Mouse (Mus musculus) neural tube, embryonic 14.5 days (tissue): ENCODE data around the gene Pik3c2g. TPM values are rescaled to one million over a fixed set of nuclear protein-coding genes. Genes with fewer than 3 reads are reported as not detected.
A peak's percentile ranks its signal among the peaks of the same experiment; 100 is the strongest.

Experiments
- ATAC-seq: fragments of 200-750 bp; cut with Nextera tagmentation; 2 replicates; pipeline ENCODE4 v1.8.0; 2017; ENCODE audit warnings: low read depth, mild to moderate bottlenecking, moderate TSS enrichment, moderate library complexity
- H3K27ac ChIP-seq: fragments of 300-500 bp; sonication (generic); 2 replicates; pipeline ENCODE4 v1.5.1; 2014; ENCODE audit warnings: low read depth, mild to moderate bottlenecking, control low read depth, low read length, moderate library complexity, mixed read lengths
- H3K27me3 ChIP-seq: fragments of 300-500 bp; sonication (generic); 2 replicates; pipeline ENCODE4 v1.6.1; 2014; ENCODE audit warnings: low read length; ENCODE audit not compliant: control insufficient read depth, insufficient read depth
- H3K36me3 ChIP-seq: fragments of 300-500 bp; sonication (generic); 2 replicates; pipeline ENCODE4 v1.6.1; 2014; ENCODE audit warnings: low read length, mixed read lengths; ENCODE audit not compliant: control insufficient read depth, insufficient read depth
- H3K4me1 ChIP-seq: fragments of 300-500 bp; sonication (generic); 2 replicates; pipeline ENCODE4 v1.6.1; 2014; ENCODE audit warnings: low read length; ENCODE audit not compliant: control insufficient read depth, insufficient read depth
- H3K4me2 ChIP-seq: fragments of 300-500 bp; sonication (generic); 2 replicates; pipeline ENCODE4 v1.6.1; 2014; ENCODE audit warnings: mild to moderate bottlenecking, low read depth, low read length, control low read depth
- H3K4me3 ChIP-seq: fragments of 300-500 bp; sonication (generic); 2 replicates; pipeline ENCODE4 v1.5.1; 2014; ENCODE audit warnings: low read depth, low read length, control low read depth, mixed read lengths
- H3K9ac ChIP-seq: fragments of 300-500 bp; sonication (generic); replicated peaks from 2 replicates; pipeline ENCODE4 v1.6.1; 2014; ENCODE audit warnings: low read depth, mild to moderate bottlenecking, control low read depth, low read length, mixed read lengths
- H3K9me3 ChIP-seq: fragments of 300-500 bp; sonication (generic); 2 replicates; pipeline ENCODE4 v1.6.1; 2016; ENCODE audit warnings: low read length; ENCODE audit not compliant: control insufficient read depth
- WGBS: fragments of 180-500 bp; shearing (Covaris S2); extraction: QIAGEN DNeasy Blood & Tissue Kit; methylation state at CpG from one replicate; pipeline ENCODE4 v1.1.7; 2014; 5-methylcytosine and 5-hydroxymethylcytosine counted together
- polyA plus RNA-seq: library from polyadenylated mRNA; unstranded; fragments of >200 nt; fragmentation: Nextera tagmentation; extraction: Ambion mirVana; gene quantifications from 2 replicates; pipeline ENCODE4 v1.2.1, GENCODE M21; 2014

Pik3c2g gene
- polyA plus RNA-seq, 1 experiment from 2014 or later = 0.29 TPM

DNA sequence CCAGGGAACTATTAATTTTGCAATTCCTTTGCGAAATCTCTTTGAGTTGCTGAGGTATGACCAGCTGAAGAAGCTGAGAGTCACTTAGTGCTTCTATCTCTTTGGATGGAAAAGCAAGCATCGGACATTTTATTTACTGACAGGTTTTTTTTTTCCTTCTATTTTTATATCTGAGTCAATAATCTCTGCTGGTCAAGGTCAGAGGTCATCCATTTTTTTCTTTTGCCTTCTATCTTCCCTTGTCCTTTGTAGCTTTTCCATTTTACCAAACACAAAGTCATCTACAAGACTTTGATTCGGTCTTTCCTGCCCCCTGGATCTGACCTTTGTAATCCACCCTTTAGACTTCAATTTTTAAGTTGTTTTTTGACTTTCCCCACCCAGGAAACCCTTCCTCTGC lies 262.9 kb downstream of the Pik3c2g start:
- Histone ChIP-seq H3K27ac (no peak overlapping the region), H3K4me1 (no peaks in the 10 kb centered on the region), H3K36me3 (no peaks in the 10 kb centered on the region), H3K4me3 (no peak overlapping the region), H3K9ac (no peak overlapping the region), H3K27me3 (no peaks in the 10 kb centered on the region), H3K9me3 (no peaks in the 10 kb centered on the region), H3K4me2 (no peak overlapping the region)
- 84% methylated on average over 3 of the region's 3 CpGs for WGBS
- ATAC-seq = no peak

DNA sequence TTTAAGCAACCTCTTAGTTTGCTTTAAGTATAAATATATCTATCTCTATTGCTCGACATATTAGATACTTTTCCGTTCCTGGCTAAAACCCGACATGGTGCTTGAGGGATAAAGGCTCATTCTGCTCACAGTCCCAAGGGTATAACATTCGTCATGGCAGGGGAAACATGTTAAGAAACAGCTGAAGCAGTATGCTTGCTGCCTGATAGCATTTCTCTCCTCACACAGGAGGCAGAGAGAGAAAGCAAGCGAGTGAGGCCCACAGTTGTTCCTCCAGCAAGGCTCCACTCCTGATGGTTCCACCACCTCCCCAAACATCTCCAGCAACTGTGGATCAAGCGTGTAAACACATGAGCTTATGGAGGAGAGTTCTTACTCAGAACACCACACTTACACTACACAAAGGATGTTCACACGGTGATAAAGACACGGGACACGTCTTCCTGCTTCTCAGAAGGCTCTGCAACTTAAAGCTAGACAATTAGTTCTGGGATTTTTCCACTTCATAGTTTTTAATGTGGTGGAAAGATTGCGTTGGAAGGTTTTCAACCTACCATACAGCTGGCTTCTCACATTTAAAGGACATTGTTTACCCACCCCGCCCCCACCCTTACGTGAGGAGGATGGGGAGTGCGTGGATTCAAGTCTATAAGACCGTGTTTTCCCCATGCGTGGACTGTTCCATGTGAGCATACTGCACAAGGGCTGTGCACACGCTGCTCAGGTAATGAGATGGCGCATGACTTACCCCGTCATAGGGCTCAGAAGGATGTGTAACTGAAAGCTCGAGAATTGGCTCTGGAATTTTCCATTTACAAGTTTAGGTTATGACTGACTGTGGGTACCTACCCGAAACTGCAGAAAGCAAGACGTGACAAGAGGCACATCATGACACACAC lies 264.9 kb downstream of the Pik3c2g start:
- Histone ChIP-seq H3K27me3 (no peaks in the 10 kb centered on the region), H3K4me3 (no peak overlapping the region), H3K9ac (no peak overlapping the region), H3K4me2 (no peak overlapping the region), H3K4me1 (no peaks in the 10 kb centered on the region), H3K27ac (no peak overlapping the region), H3K36me3 (no peaks in the 10 kb centered on the region), H3K9me3 (no peaks in the 10 kb centered on the region)
- no peak for ATAC-seq
- 90% methylated on average over 21 of the region's 21 CpGs for WGBS

DNA sequence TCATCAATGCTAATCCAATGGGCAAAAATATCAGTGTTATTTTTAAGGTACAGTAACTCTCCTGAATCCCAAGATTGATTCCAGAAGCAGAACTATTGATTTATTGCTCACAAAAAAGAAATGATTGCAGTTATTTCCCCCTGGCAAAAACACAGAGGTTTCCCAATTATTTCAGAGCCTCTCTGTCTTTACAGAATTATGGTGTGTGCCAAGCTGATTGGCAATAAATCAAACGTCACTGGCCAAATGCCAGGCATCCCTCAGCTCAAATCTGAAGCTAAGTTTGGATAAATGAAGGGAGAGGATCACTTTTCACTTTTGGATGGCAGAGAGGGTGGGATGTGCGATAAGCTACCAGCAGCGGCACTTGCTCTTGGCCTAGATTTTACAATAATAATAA lies 265.8 kb downstream of the Pik3c2g start:
- H3K4me2 ChIP-seq = no peak overlapping the region
- no peak overlapping the region for H3K4me3 ChIP-seq
- no peaks in the 10 kb centered on the region for H3K36me3 ChIP-seq
- H3K27ac ChIP-seq = no peak overlapping the region
- no peaks in the 10 kb centered on the region for H3K27me3 ChIP-seq
- no peaks in the 10 kb centered on the region for H3K4me1 ChIP-seq
- H3K9ac ChIP-seq = no peak overlapping the region
- no peaks in the 10 kb centered on the region for H3K9me3 ChIP-seq
- no peak for ATAC-seq
- 84% methylated on average over 3 of the region's 3 CpGs for WGBS

DNA sequence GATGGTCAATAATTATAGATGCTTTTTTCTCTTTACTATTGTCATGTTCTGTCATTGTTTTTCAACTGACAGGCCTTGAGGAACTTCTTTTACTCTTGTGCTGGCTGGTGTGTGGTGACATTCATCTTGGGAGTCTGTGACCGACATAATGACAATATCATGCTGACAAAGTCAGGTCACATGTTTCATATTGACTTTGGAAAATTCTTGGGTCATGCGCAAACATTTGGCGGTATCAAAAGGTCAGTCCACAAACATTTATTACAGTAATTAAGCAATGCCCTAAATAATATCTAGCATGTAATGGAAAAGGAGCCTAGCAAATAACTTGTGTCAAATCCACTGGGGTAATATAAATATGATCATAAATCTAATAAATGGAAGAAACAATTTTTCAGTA lies 273.1 kb downstream of the Pik3c2g start:
- Histone ChIP-seq H3K4me1 (no peaks in the 10 kb centered on the region), H3K27ac (no peak overlapping the region), H3K36me3 (no peaks in the 10 kb centered on the region), H3K27me3 (no peaks in the 10 kb centered on the region), H3K9ac (no peak overlapping the region), H3K9me3 (no peaks in the 10 kb centered on the region), H3K4me3 (no peak overlapping the region), H3K4me2 (no peak overlapping the region)
- ATAC-seq = no peak
- 79% methylated on average over 3 of the region's 3 CpGs for WGBS

DNA sequence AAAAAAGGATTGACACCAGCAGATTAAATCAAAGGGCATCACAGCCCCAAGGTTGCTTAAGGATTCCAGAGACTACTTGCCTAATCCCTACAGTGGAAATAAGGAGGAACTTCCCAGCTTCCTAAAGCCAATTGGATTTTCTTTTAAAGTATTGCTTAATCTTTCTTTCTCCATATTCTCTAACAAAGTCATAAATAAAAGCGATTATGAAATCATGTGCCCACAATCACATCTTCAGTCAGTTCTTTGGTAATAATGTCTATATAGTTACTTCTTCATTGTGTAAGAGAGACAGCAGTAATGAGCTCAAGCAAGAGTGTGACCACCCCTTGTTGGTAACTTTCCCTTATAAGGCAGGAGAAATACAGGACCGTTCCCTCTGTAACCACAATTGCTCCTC lies 274.5 kb downstream of the Pik3c2g start:
- ATAC-seq = no peak
- H3K4me1 ChIP-seq = no peaks in the 10 kb centered on the region
- no peak overlapping the region for H3K27ac ChIP-seq
- no peak overlapping the region for H3K9ac ChIP-seq
- no peaks in the 10 kb centered on the region for H3K9me3 ChIP-seq
- WGBS = 93% methylated on average over 2 of the region's 2 CpGs
- H3K4me3 ChIP-seq = no peak overlapping the region
- no peaks in the 10 kb centered on the region for H3K36me3 ChIP-seq
- no peaks in the 10 kb centered on the region for H3K27me3 ChIP-seq
- H3K4me2 ChIP-seq = no peak overlapping the region

DNA sequence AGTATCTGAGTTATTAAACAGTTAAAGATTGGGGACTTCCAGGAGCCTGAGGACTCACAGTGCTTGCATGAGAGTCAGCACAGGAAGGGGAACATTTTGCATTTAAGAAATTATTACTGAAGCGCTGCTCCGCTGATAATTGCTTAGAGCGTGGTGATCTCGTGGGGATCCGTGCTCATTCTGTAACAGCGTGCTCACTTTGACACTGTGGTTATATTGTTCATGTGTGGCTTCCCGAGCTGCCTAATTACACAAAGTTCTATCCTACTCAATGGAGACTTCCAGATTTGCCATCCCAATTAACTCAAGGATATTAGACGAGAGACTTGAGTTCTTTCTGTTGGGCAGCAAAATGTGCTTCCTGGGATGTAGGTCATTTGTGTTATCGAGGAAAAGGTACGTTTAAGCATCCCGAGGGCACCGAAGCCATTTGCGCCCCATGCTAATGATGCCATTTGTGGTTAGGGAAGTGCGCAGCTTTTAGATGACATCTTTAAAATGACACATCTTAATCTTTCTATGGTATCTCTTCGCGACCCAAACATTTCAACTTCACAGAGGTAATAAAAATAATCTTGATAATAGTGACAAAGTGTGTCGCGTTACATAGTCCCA lies 278.1 kb downstream of the Pik3c2g start:
- H3K36me3 ChIP-seq = no peaks in the 10 kb centered on the region
- 69% methylated on average over 18 of the region's 18 CpGs for WGBS
- no peaks in the 10 kb centered on the region for H3K9me3 ChIP-seq
- H3K4me1 ChIP-seq = no peaks in the 10 kb centered on the region
- H3K9ac ChIP-seq = no peak overlapping the region
- no peaks in the 10 kb centered on the region for H3K27me3 ChIP-seq
- H3K27ac ChIP-seq = no peak overlapping the region
- no peak overlapping the region for H3K4me2 ChIP-seq
- ATAC-seq = peak; percentile 66; the same call in 1 of the 2 replicates
- no peak overlapping the region for H3K4me3 ChIP-seq

DNA sequence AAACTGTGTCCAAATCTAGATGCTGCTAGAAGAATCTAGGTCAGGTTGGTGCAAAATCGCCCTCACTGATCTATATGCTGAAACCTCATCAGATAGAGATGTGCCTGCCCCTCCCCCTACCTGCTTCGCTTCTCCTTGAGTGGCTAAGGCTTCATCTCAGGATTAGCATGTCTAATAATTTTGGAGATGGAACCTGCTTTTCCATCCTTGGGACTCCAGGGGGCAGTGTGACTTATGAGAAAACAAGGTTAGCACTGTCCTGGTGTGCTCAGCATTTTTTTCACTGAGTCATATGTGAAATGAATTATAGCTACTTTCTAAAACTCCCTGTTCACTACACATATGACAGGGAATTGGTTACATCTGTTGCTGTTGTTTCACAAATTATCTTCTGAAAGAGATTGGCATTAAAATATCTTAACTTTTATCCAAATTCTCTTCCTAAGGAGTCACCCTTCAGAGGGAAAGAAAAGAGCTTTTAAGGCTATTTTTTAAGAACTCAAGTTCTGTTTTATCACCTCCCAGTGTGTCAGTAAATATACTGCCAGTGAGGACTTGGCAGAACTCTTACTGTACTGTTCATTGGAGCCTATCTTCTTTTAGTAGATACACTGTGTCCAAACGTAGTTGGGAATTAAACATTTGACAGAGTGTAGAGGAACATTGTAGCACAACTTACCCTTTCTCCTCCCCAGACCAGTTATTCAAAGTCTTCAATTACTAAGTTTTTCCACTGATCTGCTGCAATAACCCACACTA lies 287.6 kb downstream of the Pik3c2g start:
- H3K4me2 ChIP-seq = no peak overlapping the region
- H3K9ac ChIP-seq = no peak overlapping the region
- 55% methylated on average over 3 of the region's 3 CpGs for WGBS
- H3K27me3 ChIP-seq = no peaks in the 10 kb centered on the region
- no peak for ATAC-seq
- H3K36me3 ChIP-seq = no peaks in the 10 kb centered on the region
- H3K27ac ChIP-seq = no peak overlapping the region
- H3K4me3 ChIP-seq = no peak overlapping the region
- H3K4me1 ChIP-seq = no peaks in the 10 kb centered on the region
- no peaks in the 10 kb centered on the region for H3K9me3 ChIP-seq

DNA sequence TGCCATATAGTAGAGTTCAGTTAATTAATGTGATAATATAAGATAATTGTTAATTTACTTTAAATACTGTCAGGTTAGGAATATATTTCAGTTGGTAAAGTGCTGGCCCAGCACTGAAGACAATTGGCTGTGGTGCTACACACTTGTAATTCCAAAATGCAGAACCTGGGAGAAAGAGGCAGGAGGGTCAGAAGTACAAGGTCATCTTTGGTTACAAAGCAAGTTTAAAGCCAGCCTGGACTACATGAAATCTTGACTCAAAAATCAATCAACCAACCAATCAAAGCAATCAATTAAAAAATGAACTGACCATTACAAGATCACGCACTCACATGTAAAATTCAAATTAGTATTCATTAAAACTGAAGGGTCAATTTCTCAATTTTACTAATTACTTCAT lies 289.7 kb downstream of the Pik3c2g start:
- H3K4me2 ChIP-seq = no peak overlapping the region
- no peaks in the 10 kb centered on the region for H3K27me3 ChIP-seq
- no peaks in the 10 kb centered on the region for H3K4me1 ChIP-seq
- H3K4me3 ChIP-seq = no peak overlapping the region
- H3K36me3 ChIP-seq = no peaks in the 10 kb centered on the region
- H3K9ac ChIP-seq = no peak overlapping the region
- H3K9me3 ChIP-seq = no peaks in the 10 kb centered on the region
- 79% methylated on average over 1 of the region's 1 CpGs for WGBS
- no peak overlapping the region for H3K27ac ChIP-seq
- ATAC-seq = no peak
